Comparison of ENCODE assay signal across 1 mouse cellular context in genomic region chr19:5846557-5847305, GRCm38 (mm10).
TF ChIP-seq lines count a peak whose summit lies in the region.

No protein-coding gene starts in this region.

TF ChIP-seq in MEL, 35 proteins besides CTCF, POLR2A, EP300 and RAD21 (continued from another document):
- no peak for TF ChIP-seq JUND (IDR thresholded peaks at IDR 0.05; ENCODE audit: low read depth, low read length)
- peak; percentile 67; the same call in 1 of the 2 replicates for TF ChIP-seq ELF1 (IDR thresholded peaks at IDR 0.05; ENCODE audit: low read depth, low read length)
- peak in 1 of 2 experiments; percentile 59; a peak in 1 of 4 replicates for TF ChIP-seq USF2 (IDR thresholded peaks at IDR 0.05; ENCODE audit: borderline replicate concordance in 1 of 2, insufficient read depth in 1 of 2, low read depth in 1 of 2, low read length in 2 of 2)
- no peak for TF ChIP-seq SMC3 (IDR thresholded peaks at IDR 0.05; ENCODE audit: low read depth, low read length)
- no peak for TF ChIP-seq NRF1 (IDR thresholded peaks at IDR 0.05; ENCODE audit: insufficient read depth, low read depth, low read length, poor library complexity, severe bottlenecking)
- TF ChIP-seq ZNF384 (IDR thresholded peaks at IDR 0.05; ENCODE audit: low read depth, low read length): peak; percentile 48; the same call in 1 of the 2 replicates
- peak; percentile 85 for TF ChIP-seq TBP (IDR thresholded peaks at IDR 0.05; ENCODE audit: low read depth, low read length)
- TF ChIP-seq NELFE (IDR thresholded peaks at IDR 0.05; ENCODE audit: low read depth, low read length): peak; percentile 47
- no peak for TF ChIP-seq RCOR1 (IDR thresholded peaks at IDR 0.05; ENCODE audit: low read depth, low read length)
- TF ChIP-seq USF1 (IDR thresholded peaks at IDR 0.05; ENCODE audit: low read depth, low read length): peak; percentile 91
- TF ChIP-seq UBTF (IDR thresholded peaks at IDR 0.05; ENCODE audit: borderline replicate concordance, insufficient read depth, low read depth, low read length): no peak
- no peak for TF ChIP-seq ZKSCAN1 (IDR thresholded peaks at IDR 0.05; ENCODE audit: low read depth, low read length)
- peak; percentile 49; the same call in 1 of the 2 replicates for TF ChIP-seq POLR2AphosphoS2 (IDR thresholded peaks at IDR 0.05; ENCODE audit: low read length)
- TF ChIP-seq MAZ (IDR thresholded peaks at IDR 0.05; ENCODE audit: low read depth, low read length): peak; percentile 93
- TF ChIP-seq ZMIZ1 (IDR thresholded peaks at IDR 0.05; ENCODE audit: low read depth, low read length): peak; percentile 50; the same call in 1 of the 2 replicates
- TF ChIP-seq TCF12 (IDR thresholded peaks at IDR 0.05; ENCODE audit: low read depth, low read length): peak; percentile 67
- no peak for TF ChIP-seq ZC3H11A (IDR thresholded peaks at IDR 0.05; ENCODE audit: low read depth, low read length)
- peak; percentile 78 for TF ChIP-seq MXI1 (IDR thresholded peaks at IDR 0.05; ENCODE audit: low read depth, low read length)
- TF ChIP-seq BHLHE40 (IDR thresholded peaks at IDR 0.05; ENCODE audit: borderline replicate concordance, low read depth, low read length): peak; percentile 88
- TF ChIP-seq KAT2A (conservative IDR thresholded peaks at IDR 0.05; ENCODE audit: low read depth, low read length): no peak; the same call in 1 of the 2 replicates
- no peak for TF ChIP-seq CHD2 (IDR thresholded peaks at IDR 0.05; ENCODE audit: low read length)
- no peak for TF ChIP-seq TAL1 (IDR thresholded peaks at IDR 0.05; ENCODE audit: low read length)
- TF ChIP-seq GABPA (IDR thresholded peaks at IDR 0.05; ENCODE audit: low read depth, low read length): no peak
- TF ChIP-seq GATA1 (IDR thresholded peaks at IDR 0.05; ENCODE audit: low read depth, low read length): no peak
- peak; percentile 93 for TF ChIP-seq ETS1 (IDR thresholded peaks at IDR 0.05; ENCODE audit: low read depth, low read length)
TF ChIP-seq in MEL: peak in this region for 19.
